Mouse (Mus musculus) CH12.LX (cell line): ENCODE measurements at regions not wholly inside any gene's neighbourhood (a gene's known extent, or its start where the extent isn't known, plus 50 kb on each side); places are given as distances from the start of the nearest gene placed in this dataset.

Experiments used
- CTCF ChIP-seq, 2 experiments: IDR thresholded peaks in 1 of 2; conservative IDR thresholded peaks in 1 of 2; 2 replicates each; pipeline ENCODE4 v1.5.1; 2011 to 2012; ENCODE audit warnings: low read depth in 2 of 2, low read length in 2 of 2, improper control_type of control experiment in 1 of 2, inconsistent platforms in 1 of 2, mild to moderate bottlenecking in 1 of 2, moderate library complexity in 1 of 2
- IRF4 ChIP-seq: IDR thresholded peaks from 2 replicates; pipeline ENCODE4 v1.6.1; 2014; ENCODE audit warnings: low read depth, mild to moderate bottlenecking, inconsistent platforms, low read length, improper control_type of control experiment
- KAT2A ChIP-seq: IDR thresholded peaks from 2 replicates; pipeline ENCODE4 v1.6.1; 2012; ENCODE audit warnings: low read length, improper control_type of control experiment, inconsistent platforms; ENCODE audit not compliant: insufficient replicate concordance
- NRF1 ChIP-seq: IDR thresholded peaks from 2 replicates; pipeline ENCODE4 v1.6.1; 2014; ENCODE audit warnings: low read depth, mild to moderate bottlenecking, inconsistent platforms, low read length, improper control_type of control experiment, moderate library complexity
- POLR2A ChIP-seq: IDR thresholded peaks from 2 replicates; pipeline ENCODE4 v1.6.1; 2011; ENCODE audit warnings: low read depth, mild to moderate bottlenecking, improper control_type of control experiment, low read length
- TBP ChIP-seq: conservative IDR thresholded peaks from 2 replicates; pipeline ENCODE4 v1.6.1; 2011; ENCODE audit warnings: low read depth, low read length, improper control_type of control experiment
- TCF12 ChIP-seq: IDR thresholded peaks from 2 replicates; pipeline ENCODE4 v1.6.1; 2014; ENCODE audit warnings: low read depth, mild to moderate bottlenecking, inconsistent platforms, low read length, improper control_type of control experiment
- ZNF384 ChIP-seq: IDR thresholded peaks from 2 replicates; pipeline ENCODE4 v1.6.1; 2012; ENCODE audit warnings: low read depth, low read length, improper control_type of control experiment, inconsistent platforms

DNA sequence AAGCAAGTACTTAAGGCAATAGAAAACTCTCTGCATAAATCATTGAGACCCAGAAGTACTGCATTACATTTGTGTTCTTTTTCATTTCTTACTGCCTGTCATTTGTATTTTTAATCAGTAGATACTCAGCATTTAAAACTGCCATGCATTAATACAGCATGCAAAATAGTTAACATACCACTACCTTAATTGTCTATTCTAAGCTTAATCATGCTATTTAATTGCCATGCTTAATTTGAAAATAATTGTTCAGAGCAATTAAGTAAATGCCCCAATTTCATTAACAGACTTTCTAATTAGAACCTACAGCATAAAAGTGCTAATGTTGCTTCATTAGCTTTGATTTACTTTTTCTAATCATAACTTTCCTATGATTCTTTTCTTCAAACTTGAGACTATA lies 359.3 kb upstream of the Cdh12 start:
- TF ChIP-seq CTCF (conservative IDR thresholded peaks at IDR 0.05 in 1 of 2, IDR thresholded peaks at IDR 0.05 in 1 of 2; ENCODE audit: low read depth in 2 of 2, low read length in 2 of 2), result no peak
- TF ChIP-seq KAT2A, result no peak
- no peak for TF ChIP-seq ZNF384
- no peak for TF ChIP-seq TCF12
- no peak for TF ChIP-seq IRF4
- TF ChIP-seq POLR2A, result no peak
- TF ChIP-seq TBP, result no peak
- no peak for TF ChIP-seq NRF1
